Mouse (Mus musculus): ENCODE results near the gene Numbl. TPM values are rescaled to one million over a fixed set of nuclear protein-coding genes. Genes with fewer than 3 reads are reported as not detected.

Numbl gene
- polyA plus RNA-seq (2012; fragmentation: generic; extraction: Trizol) = 11.7 TPM
- long read RNA-seq, experiment 1, partial matches to known transcripts = 0 of 6 reads
- long read RNA-seq, experiment 1, other reads (novel, unspliced or antisense) = 4 of 6 reads
- long read RNA-seq, experiment 2, transcript Numbl-201 (10 exons, 2,760 nt) = major isoform, 7 of 12 reads
- long read RNA-seq, experiment 2, partial matches to known transcripts = 1 of 12 reads
- long read RNA-seq, experiment 2, other reads (novel, unspliced or antisense) = 4 of 12 reads

- H3K79me2 ChIP-seq (ENCODE audit: control insufficient read depth, insufficient read depth) = peaks cover 5% of the 10 kb centered on the region
- H3ac ChIP-seq (ENCODE audit: control insufficient read depth, insufficient read length, low read depth) = peak within 1 kb of the TSS; percentile 54
- peak within 1 kb of the TSS; percentile 46 for H3K4me3 ChIP-seq (ENCODE audit: insufficient read depth, poor library complexity, severe bottlenecking)
- H3K79me3 ChIP-seq (ENCODE audit: low read depth) = no peaks in the 10 kb centered on the region
- H3K27me3 ChIP-seq (ENCODE audit: control insufficient read depth, insufficient read depth, insufficient read length) = no peaks in the 10 kb centered on the region
- H3K36me3 ChIP-seq (ENCODE audit: control insufficient read depth, insufficient read depth) = no peaks in the 10 kb centered on the region
- TF ChIP-seq FOSL1 (IDR thresholded peaks at IDR 0.05; ENCODE audit: insufficient read depth, low read length, poor library complexity, severe bottlenecking) (no peak), MYOD1 (IDR thresholded peaks at IDR 0.05; ENCODE audit: control insufficient read depth, insufficient read length, low read depth) (no peak), MYOG (IDR thresholded peaks at IDR 0.05; ENCODE audit: control insufficient read depth, extremely low read depth, insufficient read length) (no peak), CTCF (IDR thresholded peaks at IDR 0.05; ENCODE audit: control insufficient read depth, insufficient read depth, insufficient read length) (no peak), CEBPB (IDR thresholded peaks at IDR 0.05; ENCODE audit: low read depth) (no peak), MAX (IDR thresholded peaks at IDR 0.05) (no peak), USF1 (IDR thresholded peaks at IDR 0.05; ENCODE audit: low read depth) (no peak)
Measured at GRCm38 (mm10) chr7:27258205-27258899, at the start of gene Numbl. Numbl (plus strand) TSS chr7:27258433.

GRCm38 (mm10) chr7:27212626-27213025 lies 45.6 kb upstream of the Numbl start:
- no peaks in the 10 kb centered on the region for H3K79me2 ChIP-seq (ENCODE audit: control insufficient read depth, insufficient read depth)
- no peak overlapping the region for H3K4me3 ChIP-seq (ENCODE audit: insufficient read depth, poor library complexity, severe bottlenecking)
- no peak overlapping the region for H3ac ChIP-seq (ENCODE audit: control insufficient read depth, insufficient read length, low read depth)
- H3K36me3 ChIP-seq (ENCODE audit: control insufficient read depth, insufficient read depth) = peaks cover 17% of the 10 kb centered on the region
- H3K27me3 ChIP-seq (ENCODE audit: control insufficient read depth, insufficient read depth, insufficient read length) = no peaks in the 10 kb centered on the region
- H3K79me3 ChIP-seq (ENCODE audit: low read depth) = no peaks in the 10 kb centered on the region
- TF ChIP-seq MAX (IDR thresholded peaks at IDR 0.05) (no peak), MYOD1 (IDR thresholded peaks at IDR 0.05; ENCODE audit: control insufficient read depth, insufficient read length, low read depth) (no peak), FOSL1 (IDR thresholded peaks at IDR 0.05; ENCODE audit: insufficient read depth, low read length, poor library complexity, severe bottlenecking) (no peak), USF1 (IDR thresholded peaks at IDR 0.05; ENCODE audit: low read depth) (no peak), CEBPB (IDR thresholded peaks at IDR 0.05; ENCODE audit: low read depth) (no peak), MYOG (IDR thresholded peaks at IDR 0.05; ENCODE audit: control insufficient read depth, extremely low read depth, insufficient read length) (no peak), CTCF (IDR thresholded peaks at IDR 0.05; ENCODE audit: control insufficient read depth, insufficient read depth, insufficient read length) (no peak)

DNA sequence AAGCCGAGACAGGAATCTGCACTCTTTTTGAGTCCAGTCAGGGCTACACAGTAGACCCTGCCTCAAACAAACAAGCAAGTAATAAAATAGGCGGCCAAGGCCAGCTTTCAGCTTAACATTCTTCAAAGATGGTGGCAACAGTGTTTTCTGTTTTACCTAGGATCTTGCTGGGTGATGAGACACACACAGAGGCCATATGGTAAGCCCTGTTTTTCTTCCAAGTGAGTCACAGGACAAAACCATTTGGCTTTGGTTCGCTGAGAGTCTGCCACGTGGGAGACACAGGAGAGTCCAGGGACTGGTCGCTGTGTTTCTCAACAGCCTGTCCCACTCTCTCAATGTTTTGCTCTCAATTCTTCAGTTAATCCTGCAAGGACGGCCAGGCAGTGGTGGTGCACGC lies 39.6 kb upstream of the Numbl start:
- no peaks in the 10 kb centered on the region for H3K79me3 ChIP-seq (ENCODE audit: low read depth)

GRCm38 (mm10) chr7:27219937-27220336 lies 38.3 kb upstream of the Numbl start:
- Histone ChIP-seq H3K36me3 (ENCODE audit: control insufficient read depth, insufficient read depth) (no peaks in the 10 kb centered on the region), H3K79me2 (ENCODE audit: control insufficient read depth, insufficient read depth) (no peaks in the 10 kb centered on the region), H3K79me3 (ENCODE audit: low read depth) (no peaks in the 10 kb centered on the region), H3K27me3 (ENCODE audit: control insufficient read depth, insufficient read depth, insufficient read length) (no peaks in the 10 kb centered on the region), H3ac (ENCODE audit: control insufficient read depth, insufficient read length, low read depth) (no peak overlapping the region), H3K4me3 (ENCODE audit: insufficient read depth, poor library complexity, severe bottlenecking) (no peak overlapping the region)
- no peak for TF ChIP-seq CTCF (IDR thresholded peaks at IDR 0.05; ENCODE audit: control insufficient read depth, insufficient read depth, insufficient read length)
- TF ChIP-seq MYOG (IDR thresholded peaks at IDR 0.05; ENCODE audit: control insufficient read depth, extremely low read depth, insufficient read length) = no peak
- TF ChIP-seq MAX (IDR thresholded peaks at IDR 0.05) = no peak
- TF ChIP-seq MYOD1 (IDR thresholded peaks at IDR 0.05; ENCODE audit: control insufficient read depth, insufficient read length, low read depth) = no peak
- TF ChIP-seq FOSL1 (IDR thresholded peaks at IDR 0.05; ENCODE audit: insufficient read depth, low read length, poor library complexity, severe bottlenecking) = no peak
- TF ChIP-seq USF1 (IDR thresholded peaks at IDR 0.05; ENCODE audit: low read depth) = no peak
- no peak for TF ChIP-seq CEBPB (IDR thresholded peaks at IDR 0.05; ENCODE audit: low read depth)

More for the DNA sequence above, 39.6 kb upstream of the Numbl start:
- no peak for TF ChIP-seq CEBPB (IDR thresholded peaks at IDR 0.05; ENCODE audit: low read depth)
- TF ChIP-seq MYOG (IDR thresholded peaks at IDR 0.05; ENCODE audit: control insufficient read depth, extremely low read depth, insufficient read length) = no peak
- TF ChIP-seq USF1 (IDR thresholded peaks at IDR 0.05; ENCODE audit: low read depth) = no peak
- no peak for TF ChIP-seq MAX (IDR thresholded peaks at IDR 0.05)
- TF ChIP-seq CTCF (IDR thresholded peaks at IDR 0.05; ENCODE audit: control insufficient read depth, insufficient read depth, insufficient read length) = no peak
- TF ChIP-seq MYOD1 (IDR thresholded peaks at IDR 0.05; ENCODE audit: control insufficient read depth, insufficient read length, low read depth) = no peak
- TF ChIP-seq FOSL1 (IDR thresholded peaks at IDR 0.05; ENCODE audit: insufficient read depth, low read length, poor library complexity, severe bottlenecking) = no peak
- Histone ChIP-seq H3K4me3 (ENCODE audit: insufficient read depth, poor library complexity, severe bottlenecking) (no peak overlapping the region), H3K79me2 (ENCODE audit: control insufficient read depth, insufficient read depth) (no peaks in the 10 kb centered on the region), H3K36me3 (ENCODE audit: control insufficient read depth, insufficient read depth) (no peaks in the 10 kb centered on the region), H3ac (ENCODE audit: control insufficient read depth, insufficient read length, low read depth) (no peak overlapping the region), H3K27me3 (ENCODE audit: control insufficient read depth, insufficient read depth, insufficient read length) (no peaks in the 10 kb centered on the region)

DNA sequence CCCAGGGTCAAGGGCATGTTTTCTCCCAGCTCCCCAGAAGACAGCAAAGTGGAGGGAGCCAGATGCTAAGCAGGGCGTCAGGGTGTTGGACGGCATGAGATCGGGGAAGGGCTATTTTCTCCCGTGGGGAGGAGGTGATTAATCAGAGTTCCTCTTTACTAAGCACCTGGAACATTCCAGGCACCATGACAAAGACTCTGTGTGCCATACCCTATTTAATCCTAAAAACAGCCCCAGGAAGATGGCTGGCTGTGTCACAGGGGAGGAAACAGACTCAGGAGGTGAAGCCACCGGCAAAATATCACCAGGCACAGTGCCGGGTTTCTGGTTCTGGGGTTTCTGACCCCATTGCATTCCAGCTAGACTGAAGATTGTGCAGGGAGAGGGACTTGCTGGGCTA lies 36.3 kb upstream of the Numbl start:
- TF ChIP-seq CTCF (IDR thresholded peaks at IDR 0.05; ENCODE audit: control insufficient read depth, insufficient read depth, insufficient read length) = no peak
- no peak for TF ChIP-seq USF1 (IDR thresholded peaks at IDR 0.05; ENCODE audit: low read depth)
- no peak for TF ChIP-seq MAX (IDR thresholded peaks at IDR 0.05)
- no peak for TF ChIP-seq FOSL1 (IDR thresholded peaks at IDR 0.05; ENCODE audit: insufficient read depth, low read length, poor library complexity, severe bottlenecking)
- no peak for TF ChIP-seq MYOD1 (IDR thresholded peaks at IDR 0.05; ENCODE audit: control insufficient read depth, insufficient read length, low read depth)
- Histone ChIP-seq H3K36me3 (ENCODE audit: control insufficient read depth, insufficient read depth) (no peaks in the 10 kb centered on the region), H3K27me3 (ENCODE audit: control insufficient read depth, insufficient read depth, insufficient read length) (no peaks in the 10 kb centered on the region)

More for the DNA sequence above, 36.3 kb upstream of the Numbl start:
- H3K79me3 ChIP-seq (ENCODE audit: low read depth) = no peaks in the 10 kb centered on the region
- H3K79me2 ChIP-seq (ENCODE audit: control insufficient read depth, insufficient read depth) = peaks cover 14% of the 10 kb centered on the region
- no peak overlapping the region for H3ac ChIP-seq (ENCODE audit: control insufficient read depth, insufficient read length, low read depth)
- H3K4me3 ChIP-seq (ENCODE audit: insufficient read depth, poor library complexity, severe bottlenecking) = no peak overlapping the region
